Mouse (Mus musculus): Measurements from ENCODE around the gene Scrn3. TPM values are rescaled to one million over a fixed set of nuclear protein-coding genes. Genes with fewer than 3 reads are reported as not detected.

Gene Scrn3
- polyA plus RNA-seq, 1 experiment from 2014 or later = 13.8 TPM

DNA sequence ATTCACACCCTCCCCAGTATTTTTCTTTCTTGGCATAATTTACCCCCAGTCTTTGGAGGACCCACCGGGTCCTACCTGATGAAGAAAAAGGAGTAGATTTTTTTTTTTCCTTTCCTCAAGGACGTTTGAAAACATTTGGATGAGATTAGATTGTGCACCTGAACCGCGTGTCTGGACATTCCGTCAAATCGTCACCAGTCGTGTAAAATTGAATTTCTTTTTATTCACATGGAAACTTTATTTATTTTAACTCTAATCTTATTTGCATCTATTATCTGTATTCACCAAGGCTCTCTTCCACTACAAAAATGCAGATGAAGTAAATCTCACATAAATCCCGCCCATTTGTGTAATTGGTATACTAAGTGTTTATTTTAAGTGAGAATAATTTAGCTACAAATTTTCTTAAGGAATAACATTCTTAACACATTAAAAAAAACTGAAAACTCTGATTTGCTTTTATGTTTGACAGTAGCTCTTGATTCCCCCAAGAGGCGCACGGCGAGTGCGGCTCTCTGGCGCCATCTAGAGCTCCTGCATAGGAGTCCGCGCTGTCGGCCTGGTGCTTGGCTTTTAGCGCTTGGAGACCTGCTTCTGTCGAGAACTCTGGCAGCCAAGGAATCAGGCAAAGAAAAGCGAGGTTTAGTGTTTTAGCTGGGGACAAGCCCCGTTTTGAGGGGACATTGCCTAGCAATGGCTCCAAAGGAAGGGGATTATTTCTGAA lies 34.1 kb upstream of the Scrn3 start:
- Histone ChIP-seq H3K27ac (no peak overlapping the region), H3K36me3 (replicated peaks) (no peaks in the 10 kb centered on the region), H3K4me1 (peaks cover 62% of the 10 kb centered on the region), H3K27me3 (ENCODE audit: poor library complexity, severe bottlenecking) (peaks cover 96% of the 10 kb centered on the region), H3K4me3 (peak overlapping the region; percentile 43), H3K9me3 (no peaks in the 10 kb centered on the region)
- 1% methylated on average over 20 of the region's 20 CpGs for WGBS
- peak; percentile 88 for DNase-seq (ENCODE audit: extremely low spot score, low spot score)

DNA sequence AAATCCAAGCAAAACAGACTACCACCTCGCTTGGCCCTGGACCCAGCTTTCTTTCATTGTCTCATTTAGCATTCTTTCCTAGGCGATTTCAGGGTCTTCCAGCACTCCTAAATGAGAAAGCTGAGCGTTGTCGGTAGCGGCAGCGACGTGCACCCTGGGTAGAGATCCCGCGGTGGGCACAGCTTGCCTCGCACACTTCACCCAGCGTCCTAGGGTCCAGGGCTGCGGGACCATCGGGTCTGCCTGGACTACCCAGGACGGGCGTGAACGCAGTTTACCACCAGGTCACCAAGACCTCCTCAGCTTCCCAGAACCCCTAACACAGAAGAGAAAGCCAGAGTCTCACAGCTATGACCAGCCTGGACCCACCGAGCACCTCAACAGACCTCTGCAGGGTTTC lies 33.5 kb upstream of the Scrn3 start:
- no peak for DNase-seq (ENCODE audit: extremely low spot score, low spot score)
- Histone ChIP-seq H3K27me3 (ENCODE audit: poor library complexity, severe bottlenecking) (peaks cover 90% of the 10 kb centered on the region), H3K4me3 (peak overlapping the region; percentile 36), H3K27ac (no peak overlapping the region), H3K9me3 (no peaks in the 10 kb centered on the region), H3K36me3 (replicated peaks) (no peaks in the 10 kb centered on the region), H3K4me1 (peaks cover 57% of the 10 kb centered on the region)
- WGBS = 0% methylated on average over 17 of the region's 17 CpGs

DNA sequence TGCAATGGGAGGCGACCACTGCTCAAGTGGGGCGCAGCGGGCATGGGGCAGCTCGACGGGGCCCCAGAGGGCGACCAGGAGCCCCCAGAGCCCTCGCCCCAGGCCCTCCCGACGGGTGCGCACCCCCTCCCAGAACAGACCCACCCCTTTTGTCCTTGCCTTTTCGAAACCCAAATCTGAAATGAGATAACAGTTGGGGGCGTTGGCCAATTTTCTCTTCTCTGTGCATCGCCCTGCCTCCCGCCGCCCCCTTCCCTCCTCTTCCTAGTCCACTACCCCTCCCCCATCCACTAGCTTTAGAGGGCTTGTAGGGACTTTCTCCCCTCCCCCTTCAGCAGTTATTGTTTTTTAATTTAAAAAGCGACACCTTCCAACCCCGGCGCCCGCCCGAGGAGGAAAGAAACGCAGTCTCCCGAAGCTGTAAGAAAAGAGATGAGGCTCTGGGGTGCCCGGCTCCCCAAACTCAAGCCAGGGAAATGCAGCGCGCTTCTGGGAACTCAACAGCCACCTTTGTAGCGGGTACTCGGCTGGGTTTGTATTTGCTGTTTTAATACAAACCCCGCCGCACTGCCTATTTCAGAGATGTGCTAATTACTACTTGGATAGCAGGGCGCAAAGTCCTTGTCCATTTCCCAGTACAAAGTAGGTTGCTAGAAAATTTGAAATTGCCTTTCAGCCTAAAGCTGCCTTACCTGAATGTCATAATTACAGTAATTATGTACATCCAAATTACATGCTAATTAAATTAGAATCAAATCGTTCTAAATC lies 32.9 kb upstream of the Scrn3 start:
- no peak overlapping the region for H3K27ac ChIP-seq
- H3K4me1 ChIP-seq = peaks cover 51% of the 10 kb centered on the region
- H3K9me3 ChIP-seq = no peaks in the 10 kb centered on the region
- peak; percentile 31 for DNase-seq (ENCODE audit: extremely low spot score, low spot score)
- under 1% methylated on average over 29 of the region's 31 CpGs for WGBS
- H3K27me3 ChIP-seq (ENCODE audit: poor library complexity, severe bottlenecking) = peaks cover 84% of the 10 kb centered on the region
- H3K4me3 ChIP-seq = peak overlapping the region; percentile 36
- H3K36me3 ChIP-seq (replicated peaks) = no peaks in the 10 kb centered on the region

DNA sequence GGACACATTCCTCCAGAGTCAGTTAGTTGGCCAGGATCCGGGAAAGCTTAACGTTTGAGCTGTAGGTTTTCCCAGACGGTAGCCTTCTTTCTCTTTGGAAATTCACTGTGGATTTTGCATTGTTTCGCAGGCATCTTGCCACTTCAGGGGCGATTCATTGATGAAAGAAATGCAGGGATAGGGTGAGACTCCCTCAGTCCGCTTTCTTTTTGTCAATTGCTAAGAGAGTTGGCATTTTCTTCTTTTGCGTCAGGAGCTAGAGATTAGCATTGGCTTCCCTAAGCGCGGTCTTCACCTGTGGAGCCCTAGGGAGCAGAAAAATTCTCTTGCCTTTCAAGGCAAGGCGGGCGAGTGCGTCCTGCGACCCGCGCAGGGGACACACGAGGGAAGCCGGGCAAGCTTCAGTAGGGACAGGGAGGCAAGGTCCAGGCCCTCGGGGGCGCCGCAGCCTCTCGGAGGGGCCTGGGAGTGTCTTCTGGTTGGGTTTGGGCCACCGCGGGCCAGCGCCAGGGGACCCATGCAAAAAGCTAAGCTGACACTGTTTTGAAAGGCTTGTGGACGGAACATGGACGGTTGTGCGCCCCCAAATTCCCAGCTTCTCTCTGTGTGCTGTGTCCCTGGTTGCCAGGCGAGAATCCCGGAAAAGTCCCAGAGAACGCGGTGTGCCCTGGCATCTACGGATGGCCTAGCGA lies 31.9 kb upstream of the Scrn3 start:
- peaks cover 74% of the 10 kb centered on the region for H3K27me3 ChIP-seq (ENCODE audit: poor library complexity, severe bottlenecking)
- peak overlapping the region; percentile 31 for H3K4me3 ChIP-seq
- no peaks in the 10 kb centered on the region for H3K9me3 ChIP-seq
- no peak overlapping the region for H3K27ac ChIP-seq
- no peaks in the 10 kb centered on the region for H3K36me3 ChIP-seq (replicated peaks)
- peak; percentile 36 for DNase-seq (ENCODE audit: extremely low spot score, low spot score)
- under 1% methylated on average over 33 of the region's 33 CpGs for WGBS
- H3K4me1 ChIP-seq = peaks cover 47% of the 10 kb centered on the region

DNA sequence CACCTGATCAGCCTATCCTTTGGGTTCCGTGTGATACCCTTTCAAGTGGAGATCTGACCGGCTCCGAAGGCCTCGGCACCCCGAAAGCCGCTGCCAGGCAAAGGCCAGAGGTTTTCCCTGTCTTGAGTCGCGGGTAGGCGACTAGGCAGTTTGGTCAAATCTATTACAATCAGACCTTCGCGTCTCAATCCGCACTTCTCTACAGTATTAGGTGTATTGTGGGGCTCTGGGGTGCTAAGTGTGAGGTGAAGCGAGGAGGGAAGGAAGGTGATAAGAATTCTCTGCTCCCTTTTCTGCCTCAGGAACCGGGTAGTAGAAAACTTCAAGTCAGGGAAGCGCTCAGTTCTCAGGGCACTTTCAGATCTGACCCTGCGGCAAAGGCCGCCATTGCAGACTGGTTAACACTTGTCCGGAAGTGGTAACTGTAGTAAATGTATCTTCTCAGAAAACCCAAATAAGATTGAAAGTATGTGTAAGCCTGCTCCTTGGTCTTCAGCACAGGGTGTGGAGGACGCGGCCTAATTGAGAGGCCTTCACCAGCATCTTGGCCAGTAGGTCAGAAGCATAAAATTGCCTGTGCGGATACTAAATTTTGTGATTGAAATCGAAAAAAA lies 31.2 kb upstream of the Scrn3 start:
- Histone ChIP-seq H3K27me3 (ENCODE audit: poor library complexity, severe bottlenecking) (peaks cover 67% of the 10 kb centered on the region), H3K4me1 (peaks cover 45% of the 10 kb centered on the region), H3K27ac (no peak overlapping the region), H3K36me3 (replicated peaks) (no peaks in the 10 kb centered on the region; the same call in 1 of the 2 replicates), H3K4me3 (peak overlapping the region; percentile 31; the same call in 1 of the 2 replicates), H3K9me3 (no peaks in the 10 kb centered on the region)
- 4% methylated on average over 22 of the region's 22 CpGs for WGBS
- DNase-seq (ENCODE audit: extremely low spot score, low spot score) = peak; percentile 42

DNA sequence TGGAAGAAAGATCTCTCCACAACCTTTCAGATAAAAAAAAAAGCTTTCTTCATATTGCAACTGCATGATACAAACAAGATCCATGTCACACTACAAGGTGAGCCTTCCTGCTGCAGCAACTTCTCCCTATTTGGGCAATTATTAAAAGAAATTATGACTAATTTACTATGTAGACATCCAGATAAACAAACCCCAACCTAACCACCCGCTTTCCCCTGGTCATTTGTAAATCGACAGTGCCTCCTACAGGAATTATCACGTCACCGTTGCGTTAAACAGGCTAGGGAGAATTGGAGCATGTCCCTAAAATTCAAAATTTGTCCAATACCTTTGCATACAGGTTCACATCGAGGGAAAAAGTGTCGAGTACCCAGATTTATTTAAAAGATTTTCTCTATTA lies 30.7 kb upstream of the Scrn3 start:
- Histone ChIP-seq H3K4me3 (no peak overlapping the region), H3K27ac (no peak overlapping the region), H3K4me1 (peaks cover 40% of the 10 kb centered on the region), H3K27me3 (ENCODE audit: poor library complexity, severe bottlenecking) (peaks cover 61% of the 10 kb centered on the region), H3K9me3 (no peaks in the 10 kb centered on the region), H3K36me3 (replicated peaks) (no peaks in the 10 kb centered on the region; the same call in 1 of the 2 replicates)
- no peak for DNase-seq (ENCODE audit: extremely low spot score, low spot score)
- 6% methylated on average over 7 of the region's 7 CpGs for WGBS

DNA sequence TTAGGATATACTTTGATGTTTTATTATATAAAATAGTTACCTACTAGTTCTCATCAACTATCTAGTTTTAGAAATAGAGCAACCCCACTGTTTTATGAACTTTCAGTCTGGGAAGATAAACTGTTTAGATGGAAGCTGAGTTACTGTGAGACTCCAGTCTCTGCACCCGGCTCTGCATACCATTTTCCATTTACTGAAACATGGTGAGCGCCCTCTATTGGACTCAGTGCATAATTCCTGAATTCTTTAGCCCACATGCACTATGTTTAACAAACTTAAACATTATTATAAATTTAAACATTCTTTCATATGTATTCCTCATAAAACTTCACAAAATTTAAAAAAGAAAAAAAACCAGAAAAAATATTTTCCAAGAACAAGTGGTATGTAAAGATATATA lies 26.8 kb upstream of the Scrn3 start:
- H3K4me1 ChIP-seq = peaks cover 9% of the 10 kb centered on the region
- no peak overlapping the region for H3K27ac ChIP-seq
- no peak for DNase-seq (ENCODE audit: extremely low spot score, low spot score)
- H3K4me3 ChIP-seq = no peak overlapping the region
- H3K27me3 ChIP-seq (ENCODE audit: poor library complexity, severe bottlenecking) = peaks cover 22% of the 10 kb centered on the region
- no peaks in the 10 kb centered on the region for H3K9me3 ChIP-seq
- peaks cover 7% of the 10 kb centered on the region for H3K36me3 ChIP-seq (replicated peaks)
- 9% methylated on average over 2 of the region's 2 CpGs for WGBS

DNA sequence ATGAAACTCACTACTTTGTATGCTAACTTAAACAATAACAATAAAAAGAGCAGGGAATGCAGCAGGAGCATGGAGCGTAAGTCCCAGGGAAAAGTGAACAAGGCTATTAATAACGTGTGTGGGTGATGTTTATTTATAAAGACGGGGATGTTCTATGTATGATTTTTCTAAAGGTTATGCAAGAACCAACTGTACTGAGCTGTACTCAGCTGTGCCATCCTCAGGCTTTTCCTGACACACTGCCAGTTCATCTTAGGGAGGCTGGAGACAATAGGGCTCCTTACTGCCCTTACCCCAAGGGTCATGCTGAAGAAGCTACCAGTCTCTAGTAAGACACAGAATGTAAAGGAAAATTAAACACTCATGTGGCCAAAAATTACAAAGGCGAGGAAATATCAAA lies 21.3 kb upstream of the Scrn3 start:
- H3K27ac ChIP-seq = no peak overlapping the region
- 90% methylated on average over 4 of the region's 4 CpGs for WGBS

DNA sequence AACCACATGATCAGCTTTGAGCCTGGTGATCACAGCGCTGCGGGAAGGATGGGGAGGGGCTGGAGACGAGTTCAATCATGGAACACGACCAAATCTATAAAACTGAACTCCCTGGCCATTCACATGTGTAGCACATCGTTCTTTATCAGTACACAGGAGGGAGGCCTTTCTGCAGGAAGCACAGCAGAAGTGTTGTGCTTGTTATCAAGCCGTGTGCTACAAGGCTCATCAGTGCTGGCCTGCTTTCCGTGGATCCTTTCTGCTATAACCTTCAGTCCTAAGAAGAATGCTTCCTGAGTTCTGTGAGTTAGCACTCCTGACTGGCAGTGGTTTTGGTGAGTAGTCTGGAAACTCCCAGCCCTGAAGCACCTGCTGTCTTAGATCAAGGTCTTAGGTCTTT lies 17.4 kb upstream of the Scrn3 start:
- Histone ChIP-seq H3K4me3 (no peak overlapping the region), H3K27ac (no peak overlapping the region), H3K27me3 (ENCODE audit: poor library complexity, severe bottlenecking) (no peaks in the 10 kb centered on the region), H3K36me3 (replicated peaks) (peaks cover 15% of the 10 kb centered on the region), H3K9me3 (no peaks in the 10 kb centered on the region), H3K4me1 (0 out of 2 replicates have a peak, but pooled peaks cover 7% of the 10 kb centered on the region)
- DNase-seq (ENCODE audit: extremely low spot score, low spot score) = no peak
- WGBS = 88% methylated on average over 7 of the region's 7 CpGs

More for the DNA sequence above, 21.3 kb upstream of the Scrn3 start:
- H3K27me3 ChIP-seq (ENCODE audit: poor library complexity, severe bottlenecking) = no peaks in the 10 kb centered on the region
- peaks cover 14% of the 10 kb centered on the region for H3K36me3 ChIP-seq (replicated peaks)
- H3K9me3 ChIP-seq = no peaks in the 10 kb centered on the region
- DNase-seq (ENCODE audit: extremely low spot score, low spot score) = no peak
- H3K4me3 ChIP-seq = no peak overlapping the region
- no peaks in the 10 kb centered on the region for H3K4me1 ChIP-seq

DNA sequence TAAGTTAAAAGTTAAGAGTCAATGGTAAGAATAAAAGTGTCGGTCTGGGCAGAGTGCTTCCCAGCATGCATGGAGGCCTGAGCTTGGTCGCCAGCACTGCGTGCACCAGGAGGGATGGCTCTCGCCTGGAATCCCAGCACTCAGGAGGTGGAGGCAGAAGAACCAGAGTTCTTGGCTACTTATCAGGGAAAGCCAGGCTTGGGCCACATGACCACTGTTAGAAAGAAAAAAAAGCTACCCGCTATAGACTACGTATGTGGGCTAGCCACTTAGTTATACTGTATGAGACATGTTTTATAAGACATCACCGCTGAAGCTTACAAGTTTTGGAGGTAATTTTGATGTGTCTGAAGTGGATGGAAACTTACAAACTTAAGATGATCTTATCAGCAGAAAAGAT lies 14.2 kb upstream of the Scrn3 start:
- Histone ChIP-seq H3K4me1 (0 out of 2 replicates have a peak, but pooled peaks cover 7% of the 10 kb centered on the region), H3K27ac (no peak overlapping the region), H3K27me3 (ENCODE audit: poor library complexity, severe bottlenecking) (no peaks in the 10 kb centered on the region), H3K9me3 (no peaks in the 10 kb centered on the region), H3K36me3 (replicated peaks) (peaks cover 19% of the 10 kb centered on the region), H3K4me3 (no peak overlapping the region)
- 85% methylated on average over 7 of the region's 7 CpGs for WGBS
- DNase-seq (ENCODE audit: extremely low spot score, low spot score) = no peak

DNA sequence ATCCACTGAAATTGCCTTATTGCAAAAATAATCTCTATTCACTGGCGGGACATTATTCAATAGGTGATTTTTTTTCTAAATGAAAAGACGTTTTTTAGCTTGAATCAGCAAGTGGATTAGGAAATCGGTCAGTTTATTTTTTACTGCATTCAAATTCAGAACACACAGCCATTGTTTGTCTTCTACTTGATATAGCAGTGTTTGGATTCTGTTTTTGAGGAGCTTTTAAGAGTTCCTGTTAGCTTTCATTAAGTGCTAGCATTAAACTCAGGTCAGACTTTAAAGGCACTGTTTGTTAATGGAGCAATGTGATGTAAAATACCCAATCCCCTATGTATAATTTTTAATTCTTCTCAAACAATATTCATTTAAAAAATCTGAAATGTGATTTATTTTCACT lies 13.6 kb upstream of the Scrn3 start:
- Histone ChIP-seq H3K9me3 (no peaks in the 10 kb centered on the region), H3K27me3 (ENCODE audit: poor library complexity, severe bottlenecking) (no peaks in the 10 kb centered on the region), H3K36me3 (replicated peaks) (peaks cover 19% of the 10 kb centered on the region), H3K4me3 (no peak overlapping the region), H3K4me1 (0 out of 2 replicates have a peak, but pooled peaks cover 7% of the 10 kb centered on the region), H3K27ac (no peak overlapping the region)
- WGBS = 72% methylated on average over 3 of the region's 3 CpGs
- DNase-seq (ENCODE audit: extremely low spot score, low spot score) = no peak

DNA sequence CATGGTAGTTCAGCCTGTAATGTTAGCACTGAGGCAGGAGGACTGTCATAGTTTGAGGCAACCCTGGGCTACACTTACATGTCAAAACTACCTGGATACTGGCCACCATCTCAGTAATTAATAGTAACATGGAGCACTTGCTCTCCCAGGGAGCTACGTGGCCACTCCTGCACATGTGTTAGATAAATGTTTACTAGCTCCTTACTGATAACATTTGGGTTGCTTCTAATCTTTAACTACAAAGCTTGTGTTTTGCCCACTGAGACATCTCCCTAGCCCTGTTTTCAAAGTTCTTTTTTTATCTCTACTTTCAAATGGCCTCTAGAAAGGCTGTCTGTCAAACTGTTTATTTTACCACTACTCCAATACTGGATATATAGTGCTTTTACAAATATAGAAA lies 10.4 kb upstream of the Scrn3 start:
- no peak overlapping the region for H3K27ac ChIP-seq
- no peak overlapping the region for H3K4me3 ChIP-seq
- peaks cover 39% of the 10 kb centered on the region for H3K36me3 ChIP-seq (replicated peaks)
- WGBS = 97% methylated on average over 1 of the region's 1 CpGs
- H3K4me1 ChIP-seq = 0 out of 2 replicates have a peak, but pooled peaks cover 7% of the 10 kb centered on the region
- no peaks in the 10 kb centered on the region for H3K9me3 ChIP-seq
- H3K27me3 ChIP-seq (ENCODE audit: poor library complexity, severe bottlenecking) = no peaks in the 10 kb centered on the region
- DNase-seq (ENCODE audit: extremely low spot score, low spot score) = no peak

Measured in forebrain, embryonic 10.5 days (tissue).